Mouse (Mus musculus): ENCODE data around the gene Fam219a.

The Fam219a gene

GRCm38 (mm10) chr4:41522788-41523187 is 46.5 kb downstream of the Fam219a start:
- TF ChIP-seq CTCF (conservative IDR thresholded peaks at IDR 0.05; ENCODE audit: low read length) (peak; percentile 99), NANOG (IDR thresholded peaks at IDR 0.05; ENCODE audit: borderline replicate concordance, low read length) (no peak), POU5F1 (IDR thresholded peaks at IDR 0.05; ENCODE audit: borderline replicate concordance, low read length) (no peak)
- Histone ChIP-seq H3K9me3 (ENCODE audit: low read length) (no peaks in the 10 kb centered on the region), H3K36me3 (ENCODE audit: insufficient read depth, low read length) (no peaks in the 10 kb centered on the region), H3K27me3 (ENCODE audit: insufficient read depth, low read length) (peaks cover 66% of the 10 kb centered on the region), H3K4me1 (replicated peaks; ENCODE audit: low read depth, low read length) (peaks cover 27% of the 10 kb centered on the region), H3K4me3 (replicated peaks; ENCODE audit: low read length) (no peak overlapping the region)

GRCm38 (mm10) chr4:41522136-41522535 is 47.2 kb downstream of the Fam219a start:
- TF ChIP-seq CTCF (conservative IDR thresholded peaks at IDR 0.05; ENCODE audit: low read length), result no peak
- TF ChIP-seq POU5F1 (IDR thresholded peaks at IDR 0.05; ENCODE audit: borderline replicate concordance, low read length), result no peak
- no peak for TF ChIP-seq NANOG (IDR thresholded peaks at IDR 0.05; ENCODE audit: borderline replicate concordance, low read length)
- Histone ChIP-seq H3K9me3 (ENCODE audit: low read length) (no peaks in the 10 kb centered on the region), H3K4me1 (replicated peaks; ENCODE audit: low read depth, low read length) (peaks cover 27% of the 10 kb centered on the region), H3K27me3 (ENCODE audit: insufficient read depth, low read length) (peaks cover 69% of the 10 kb centered on the region), H3K4me3 (replicated peaks; ENCODE audit: low read length) (no peak overlapping the region), H3K36me3 (ENCODE audit: insufficient read depth, low read length) (no peaks in the 10 kb centered on the region)

- Histone ChIP-seq H3K9me3 (ENCODE audit: low read length) (no peaks in the 10 kb centered on the region), H3K27me3 (ENCODE audit: insufficient read depth, low read length) (peaks cover 68% of the 10 kb centered on the region), H3K36me3 (ENCODE audit: insufficient read depth, low read length) (no peaks in the 10 kb centered on the region), H3K4me1 (replicated peaks; ENCODE audit: low read depth, low read length) (peaks cover 27% of the 10 kb centered on the region), H3K4me3 (replicated peaks; ENCODE audit: low read length) (peak overlapping the region; percentile 62)
- no peak for TF ChIP-seq NANOG (IDR thresholded peaks at IDR 0.05; ENCODE audit: borderline replicate concordance, low read length)
- no peak for TF ChIP-seq POU5F1 (IDR thresholded peaks at IDR 0.05; ENCODE audit: borderline replicate concordance, low read length)
- TF ChIP-seq CTCF (conservative IDR thresholded peaks at IDR 0.05; ENCODE audit: low read length), result no peak
Measured at GRCm38 (mm10) chr4:41520641-41521040, 48.7 kb downstream of the Fam219a start.

- Histone ChIP-seq H3K4me3 (replicated peaks; ENCODE audit: low read length) (0 out of 2 replicates have a peak overlapping the region, but pooled peaks have one; percentile 62), H3K4me1 (replicated peaks; ENCODE audit: low read depth, low read length) (peaks cover 27% of the 10 kb centered on the region), H3K27me3 (ENCODE audit: insufficient read depth, low read length) (peaks cover 63% of the 10 kb centered on the region), H3K9me3 (ENCODE audit: low read length) (no peaks in the 10 kb centered on the region), H3K36me3 (ENCODE audit: insufficient read depth, low read length) (no peaks in the 10 kb centered on the region)
- TF ChIP-seq POU5F1 (IDR thresholded peaks at IDR 0.05; ENCODE audit: borderline replicate concordance, low read length) (no peak), NANOG (IDR thresholded peaks at IDR 0.05; ENCODE audit: borderline replicate concordance, low read length) (no peak), CTCF (conservative IDR thresholded peaks at IDR 0.05; ENCODE audit: low read length) (no peak)
Measured at GRCm38 (mm10) chr4:41519195-41519594, 50.1 kb downstream of the Fam219a start.

GRCm38 (mm10) chr4:41518349-41518748 is 51.0 kb downstream of the Fam219a start:
- peaks cover 59% of the 10 kb centered on the region for H3K27me3 ChIP-seq (ENCODE audit: insufficient read depth, low read length)
- no peaks in the 10 kb centered on the region for H3K9me3 ChIP-seq (ENCODE audit: low read length)
- H3K4me3 ChIP-seq (replicated peaks; ENCODE audit: low read length), result no peak overlapping the region
- no peak for TF ChIP-seq CTCF (conservative IDR thresholded peaks at IDR 0.05; ENCODE audit: low read length)
- no peak for TF ChIP-seq POU5F1 (IDR thresholded peaks at IDR 0.05; ENCODE audit: borderline replicate concordance, low read length)
- TF ChIP-seq NANOG (IDR thresholded peaks at IDR 0.05; ENCODE audit: borderline replicate concordance, low read length), result no peak
- H3K4me1 ChIP-seq (replicated peaks; ENCODE audit: low read depth, low read length), result peaks cover 27% of the 10 kb centered on the region
- H3K36me3 ChIP-seq (ENCODE audit: insufficient read depth, low read length), result no peaks in the 10 kb centered on the region

GRCm38 (mm10) chr4:41517233-41517632 is 52.1 kb downstream of the Fam219a start, which contains the start of gene 1110017D15Rik:
Gene 1110017D15Rik (minus strand): TSS chr4:41517333.
- TF ChIP-seq NANOG (IDR thresholded peaks at IDR 0.05; ENCODE audit: borderline replicate concordance, low read length) (no peak), POU5F1 (IDR thresholded peaks at IDR 0.05; ENCODE audit: borderline replicate concordance, low read length) (no peak), CTCF (conservative IDR thresholded peaks at IDR 0.05; ENCODE audit: low read length) (no peak)
- Histone ChIP-seq H3K9me3 (ENCODE audit: low read length) (no peaks in the 10 kb centered on the region), H3K4me1 (replicated peaks; ENCODE audit: low read depth, low read length) (peaks cover 27% of the 10 kb centered on the region), H3K27me3 (ENCODE audit: insufficient read depth, low read length) (peaks cover 61% of the 10 kb centered on the region), H3K36me3 (ENCODE audit: insufficient read depth, low read length) (no peaks in the 10 kb centered on the region), H3K4me3 (replicated peaks; ENCODE audit: low read length) (no peak within 1 kb of the TSS)

GRCm38 (mm10) chr4:41513714-41514113 is 55.6 kb downstream of the Fam219a start:
- TF ChIP-seq POU5F1 (IDR thresholded peaks at IDR 0.05; ENCODE audit: borderline replicate concordance, low read length) (no peak), NANOG (IDR thresholded peaks at IDR 0.05; ENCODE audit: borderline replicate concordance, low read length) (no peak), CTCF (conservative IDR thresholded peaks at IDR 0.05; ENCODE audit: low read length) (no peak)
- H3K36me3 ChIP-seq (ENCODE audit: insufficient read depth, low read length), result no peaks in the 10 kb centered on the region
- H3K27me3 ChIP-seq (ENCODE audit: insufficient read depth, low read length), result peaks cover 65% of the 10 kb centered on the region
- no peaks in the 10 kb centered on the region for H3K9me3 ChIP-seq (ENCODE audit: low read length)
- H3K4me1 ChIP-seq (replicated peaks; ENCODE audit: low read depth, low read length), result no peaks in the 10 kb centered on the region
- H3K4me3 ChIP-seq (replicated peaks; ENCODE audit: low read length), result no peak overlapping the region

GRCm38 (mm10) chr4:41513309-41513708 is 56.0 kb downstream of the Fam219a start:
- no peak overlapping the region for H3K4me3 ChIP-seq (replicated peaks; ENCODE audit: low read length)
- TF ChIP-seq NANOG (IDR thresholded peaks at IDR 0.05; ENCODE audit: borderline replicate concordance, low read length) (no peak), POU5F1 (IDR thresholded peaks at IDR 0.05; ENCODE audit: borderline replicate concordance, low read length) (no peak), CTCF (conservative IDR thresholded peaks at IDR 0.05; ENCODE audit: low read length) (no peak)
- H3K9me3 ChIP-seq (ENCODE audit: low read length), result no peaks in the 10 kb centered on the region
- H3K36me3 ChIP-seq (ENCODE audit: insufficient read depth, low read length), result no peaks in the 10 kb centered on the region
- no peaks in the 10 kb centered on the region for H3K4me1 ChIP-seq (replicated peaks; ENCODE audit: low read depth, low read length)
- H3K27me3 ChIP-seq (ENCODE audit: insufficient read depth, low read length), result peaks cover 65% of the 10 kb centered on the region

GRCm38 (mm10) chr4:41507998-41508397 is 61.3 kb downstream of the Fam219a start:
- peaks cover 55% of the 10 kb centered on the region for H3K27me3 ChIP-seq (ENCODE audit: insufficient read depth, low read length)
- no peak for TF ChIP-seq CTCF (conservative IDR thresholded peaks at IDR 0.05; ENCODE audit: low read length)
- no peak for TF ChIP-seq NANOG (IDR thresholded peaks at IDR 0.05; ENCODE audit: borderline replicate concordance, low read length)
- no peak for TF ChIP-seq POU5F1 (IDR thresholded peaks at IDR 0.05; ENCODE audit: borderline replicate concordance, low read length)
- no peaks in the 10 kb centered on the region for H3K36me3 ChIP-seq (ENCODE audit: insufficient read depth, low read length)
- H3K4me3 ChIP-seq (replicated peaks; ENCODE audit: low read length), result no peak overlapping the region
- H3K4me1 ChIP-seq (replicated peaks; ENCODE audit: low read depth, low read length), result peaks cover 45% of the 10 kb centered on the region
- H3K9me3 ChIP-seq (ENCODE audit: low read length), result no peaks in the 10 kb centered on the region

Data from E14TG2a.4 (cell line).